Mouse (Mus musculus) right cerebral cortex, adult 2 months (tissue): ENCODE results near the gene Tbcel.

Source experiments
- DNase-seq, 2 experiments: peaks; one replicate each; pipeline ENCODE4 v3.0.0; 2021 to 2022; ENCODE audit warnings: low spot score in 2 of 2

Tbcel gene

DNA sequence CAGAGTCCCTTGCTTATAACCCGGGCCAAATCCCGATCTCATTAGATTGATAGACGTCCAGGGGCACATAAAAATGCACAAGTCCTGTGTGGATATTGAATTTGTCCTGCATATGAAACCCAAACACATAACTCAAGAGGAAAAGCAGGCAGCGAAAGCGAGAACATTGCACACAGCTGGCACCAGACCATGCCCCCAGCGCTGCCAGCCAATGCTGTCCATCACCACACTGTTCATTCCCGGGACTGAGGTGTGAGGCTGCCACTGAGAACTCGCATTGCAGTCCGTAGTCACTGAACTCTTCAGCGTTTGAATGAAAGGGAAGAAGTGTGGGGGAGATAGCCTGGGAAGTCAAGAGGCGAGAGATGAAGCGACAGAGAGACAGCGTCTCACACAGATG is 122.0 kb downstream of the Tbcel start:
- no peak for DNase-seq

DNA sequence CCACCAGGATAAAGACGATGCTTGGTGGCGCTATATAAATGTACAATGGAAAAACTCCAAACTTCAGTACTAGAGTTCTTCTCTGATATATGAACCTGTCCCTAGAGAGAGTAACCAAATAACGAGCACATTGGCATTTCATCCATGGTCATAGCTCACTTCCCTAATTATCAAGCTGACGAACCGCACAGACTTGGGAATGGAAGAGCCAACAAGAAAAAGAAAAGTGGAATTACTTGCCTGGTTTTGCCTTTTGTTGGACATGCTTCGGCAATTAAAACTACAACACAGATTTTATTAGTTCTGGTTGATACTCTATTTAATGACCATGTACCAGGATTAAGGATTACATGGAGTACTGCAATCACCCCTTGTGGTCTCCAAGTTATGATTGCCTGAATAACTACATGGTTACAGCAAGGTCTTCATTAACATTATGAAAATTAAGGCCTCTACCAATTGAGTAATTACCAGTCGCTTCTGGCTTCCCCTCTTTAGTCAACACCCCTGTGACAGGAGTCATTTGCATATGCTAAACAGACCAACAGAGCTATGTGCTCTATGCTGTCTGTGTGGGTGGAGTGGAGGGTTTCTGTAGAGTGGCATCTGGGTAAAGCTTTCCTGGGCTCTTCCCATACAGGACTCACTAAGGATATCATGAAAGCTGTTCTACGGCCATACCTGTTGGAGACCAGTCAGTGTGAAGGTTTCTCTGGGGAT is 124.8 kb downstream of the Tbcel start:
- DNase-seq, result no peak

DNA sequence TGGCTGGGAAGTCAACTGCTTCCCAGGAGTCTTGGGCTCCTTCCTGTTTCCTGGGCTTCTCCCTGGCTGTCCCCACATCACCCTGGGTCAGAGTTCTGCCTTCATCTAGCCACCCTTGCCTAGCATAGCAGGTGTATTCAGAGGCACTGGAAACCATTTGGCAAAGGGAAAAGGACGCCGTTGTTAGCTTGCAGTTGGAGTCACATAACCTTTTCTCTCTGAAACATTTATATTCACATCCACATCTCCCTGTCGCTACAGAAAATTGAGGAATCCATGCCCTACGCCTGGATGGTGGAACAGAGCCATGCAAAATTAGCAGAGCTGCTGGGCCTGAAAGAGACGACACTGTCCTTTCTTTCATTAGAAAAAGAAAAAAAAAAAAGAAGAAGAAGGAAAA is 125.5 kb downstream of the Tbcel start:
- DNase-seq, result peak in 1 of 2 experiments; percentile 17

- DNase-seq, result no peak
Observed at GRCm38 (mm10) chr9:42378071-42378470, 129.5 kb downstream of the Tbcel start.

GRCm38 (mm10) chr9:42377656-42378055 is 130.0 kb downstream of the Tbcel start:
- no peak for DNase-seq

DNA sequence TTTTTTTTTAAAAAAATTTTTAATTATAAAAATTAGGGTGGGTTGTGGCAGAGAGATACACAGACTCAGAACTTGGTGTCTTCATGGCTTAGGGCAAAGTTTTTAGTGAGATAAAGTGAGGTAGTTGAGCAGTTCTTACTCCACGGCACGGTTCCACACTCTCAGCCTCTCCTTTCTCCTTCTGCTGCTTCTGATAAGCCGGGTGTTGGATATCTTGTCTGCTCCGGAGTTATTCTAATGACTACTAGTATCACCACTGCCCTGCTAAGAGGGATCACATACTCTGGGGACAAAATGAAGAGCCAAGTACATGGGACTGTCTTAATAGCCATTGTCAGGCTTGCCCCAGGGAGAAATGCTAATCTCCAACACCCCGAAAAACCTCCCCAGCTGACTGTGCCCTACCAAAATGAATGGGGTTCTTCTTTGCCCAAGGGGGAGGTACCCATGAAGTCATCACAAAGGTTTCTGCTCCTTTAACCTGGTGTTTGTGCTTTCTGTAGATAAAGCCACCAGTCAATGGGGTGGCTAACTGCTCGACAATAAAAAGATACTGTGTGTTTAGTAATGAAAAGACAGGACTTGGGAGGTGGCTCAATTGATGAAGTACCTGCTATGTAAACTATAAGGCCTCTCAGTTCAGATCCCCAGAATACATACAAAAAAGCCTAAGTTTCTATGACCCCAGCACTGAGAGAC is 135.8 kb downstream of the Tbcel start:
- DNase-seq, result no peak
